Mouse (Mus musculus) CH12.LX (cell line): ENCODE data around the gene Mrpl20. TPM values are rescaled to one million over a fixed set of nuclear protein-coding genes. Genes with fewer than 3 reads are reported as not detected.

Experiments used
- DNase-seq: peaks from one replicate; pipeline ENCODE4 v3.0.0-alpha.2; 2013; ENCODE audit errors: extremely low read depth
- H3K27ac ChIP-seq: 2 replicates; pipeline ENCODE4 v1.5.1; 2012; ENCODE audit warnings: low read depth, mild to moderate bottlenecking, control low read depth, moderate library complexity; ENCODE audit not compliant: insufficient read depth
- H3K27me3 ChIP-seq: replicated peaks from 2 replicates; pipeline ENCODE3; 2012; ENCODE audit warnings: inconsistent platforms
- H3K36me3 ChIP-seq, 2 experiments: replicated peaks in 1 of 2; 2 replicates each; pipeline versions ENCODE3 to v1.6.1; 2012; ENCODE audit warnings: inconsistent platforms in 1 of 2, low read length in 1 of 2, mild to moderate bottlenecking in 1 of 2, mixed read lengths in 1 of 2, moderate library complexity in 1 of 2; ENCODE audit not compliant: control insufficient read depth in 1 of 2, insufficient read depth in 1 of 2
- H3K4me1 ChIP-seq, 2 experiments: 2 replicates each; pipeline ENCODE4 v1.6.1; 2012; ENCODE audit warnings: inconsistent platforms in 1 of 2, moderate library complexity in 1 of 2; ENCODE audit not compliant: insufficient read depth in 2 of 2, control insufficient read depth in 1 of 2
- H3K4me2 ChIP-seq: 2 replicates; pipeline ENCODE4 v1.6.1; 2012; ENCODE audit warnings: low read depth, mild to moderate bottlenecking, control low read depth; ENCODE audit not compliant: poor library complexity, insufficient read depth, severe bottlenecking
- H3K4me3 ChIP-seq, 3 experiments: fragments of 150-350 bp in 1 of 3; sonication (generic) in 1 of 3; replicated peaks in 1 of 3; 2 replicates each; pipeline versions ENCODE3 to v1.5.1; 2011 to 2012; ENCODE audit warnings: low read depth in 2 of 3, low read length in 2 of 3, mild to moderate bottlenecking in 2 of 3, moderate library complexity in 2 of 3, control low read depth in 1 of 3, improper control_type of control experiment in 1 of 3, inconsistent platforms in 1 of 3, mixed read lengths in 1 of 3; ENCODE audit not compliant: poor library complexity in 1 of 3
- H3K79me2 ChIP-seq: replicated peaks from 2 replicates; pipeline ENCODE4 v1.6.1; 2012; ENCODE audit warnings: mild to moderate bottlenecking, moderate library complexity; ENCODE audit not compliant: control insufficient read depth, poor library complexity, insufficient read depth, severe bottlenecking; ENCODE audit errors: extremely low read depth
- H3K9ac ChIP-seq: 2 replicates; pipeline ENCODE4 v1.6.1; 2012; ENCODE audit warnings: low read depth, mild to moderate bottlenecking, control low read depth, moderate library complexity; ENCODE audit not compliant: insufficient read depth
- H3K9me3 ChIP-seq: replicated peaks from 2 replicates; pipeline ENCODE3; 2012; ENCODE audit warnings: low read length, inconsistent platforms, mixed read lengths
- CHD1 ChIP-seq: IDR thresholded peaks from 2 replicates; pipeline ENCODE4 v1.6.1; 2012; ENCODE audit warnings: low read depth, low read length, improper control_type of control experiment, inconsistent platforms
- CTCF ChIP-seq, 2 experiments: IDR thresholded peaks in 1 of 2; conservative IDR thresholded peaks in 1 of 2; 2 replicates each; pipeline ENCODE4 v1.5.1; 2011 to 2012; ENCODE audit warnings: low read depth in 2 of 2, low read length in 2 of 2, improper control_type of control experiment in 1 of 2, inconsistent platforms in 1 of 2, mild to moderate bottlenecking in 1 of 2, moderate library complexity in 1 of 2
- GABPA ChIP-seq: IDR thresholded peaks from 2 replicates; pipeline ENCODE4 v1.6.1; 2012; ENCODE audit warnings: low read depth, low read length, improper control_type of control experiment, inconsistent platforms; ENCODE audit not compliant: insufficient replicate concordance
- MEF2A ChIP-seq: IDR thresholded peaks from 2 replicates; pipeline ENCODE4 v1.6.1; 2014; ENCODE audit warnings: low read depth, mild to moderate bottlenecking, inconsistent platforms, low read length, improper control_type of control experiment, borderline replicate concordance
- MXI1 ChIP-seq: IDR thresholded peaks from 2 replicates; pipeline ENCODE4 v1.6.1; 2011; ENCODE audit warnings: mild to moderate bottlenecking, low read depth, low read length, improper control_type of control experiment
- PAX5 ChIP-seq: IDR thresholded peaks from 2 replicates; pipeline ENCODE4 v1.6.1; 2012; ENCODE audit warnings: low read length, inconsistent platforms, mixed read lengths
- SIN3A ChIP-seq: IDR thresholded peaks from 2 replicates; pipeline ENCODE4 v1.6.1; 2012; ENCODE audit warnings: low read length, improper control_type of control experiment, inconsistent platforms
- SMC3 ChIP-seq: IDR thresholded peaks from 2 replicates; pipeline ENCODE4 v1.6.1; 2011; ENCODE audit warnings: low read depth, low read length, improper control_type of control experiment
- TCF12 ChIP-seq: IDR thresholded peaks from 2 replicates; pipeline ENCODE4 v1.6.1; 2014; ENCODE audit warnings: low read depth, mild to moderate bottlenecking, inconsistent platforms, low read length, improper control_type of control experiment
- USF1 ChIP-seq: IDR thresholded peaks from 2 replicates; pipeline ENCODE4 v1.6.1; 2014; ENCODE audit warnings: low read depth, mild to moderate bottlenecking, inconsistent platforms, low read length, improper control_type of control experiment
- dilution Hi-C: fragments of 300-500 bp; cut with MboI; formaldehyde crosslinking; loops from 2 replicates; pipeline ENCODE4 v1.14.3; 2020; ENCODE audit warnings: low sequenced_read_pairs; ENCODE audit not compliant: extremely low pct_unique_long_range_greater_than_20kb, extremely low pct_ligation_motif_present
- in situ Hi-C: fragments of 300-500 bp; cut with MboI; formaldehyde crosslinking; loops from 3 replicates; pipeline ENCODE4 v1.14.3; 2019; ENCODE audit warnings: low sequenced_read_pairs, low pct_ligation_motif_present, low pct_unique_long_range_greater_than_20kb, mixed read lengths
- polyA plus RNA-seq: library from polyadenylated mRNA; unstranded; fragments of >175 nt; gene quantifications from 2 replicates; pipeline ENCODE4 v1.2.1, GENCODE M21; 2012; ENCODE audit warnings: low read depth; ENCODE audit not compliant: insufficient read length
- total RNA-seq, 2 experiments: library from RNA; depleted of rRNA; stranded (reverse); fragments of 300-350 nt in 1 of 2; fragments of >200 nt in 1 of 2; gene quantifications; 2 replicates each; pipeline ENCODE4 v1.2.3; 2012 to 2014

The Mrpl20 gene
- total and polyA plus RNA-seq, 3 experiments: 146 to 230 (median 193) TPM

DNA sequence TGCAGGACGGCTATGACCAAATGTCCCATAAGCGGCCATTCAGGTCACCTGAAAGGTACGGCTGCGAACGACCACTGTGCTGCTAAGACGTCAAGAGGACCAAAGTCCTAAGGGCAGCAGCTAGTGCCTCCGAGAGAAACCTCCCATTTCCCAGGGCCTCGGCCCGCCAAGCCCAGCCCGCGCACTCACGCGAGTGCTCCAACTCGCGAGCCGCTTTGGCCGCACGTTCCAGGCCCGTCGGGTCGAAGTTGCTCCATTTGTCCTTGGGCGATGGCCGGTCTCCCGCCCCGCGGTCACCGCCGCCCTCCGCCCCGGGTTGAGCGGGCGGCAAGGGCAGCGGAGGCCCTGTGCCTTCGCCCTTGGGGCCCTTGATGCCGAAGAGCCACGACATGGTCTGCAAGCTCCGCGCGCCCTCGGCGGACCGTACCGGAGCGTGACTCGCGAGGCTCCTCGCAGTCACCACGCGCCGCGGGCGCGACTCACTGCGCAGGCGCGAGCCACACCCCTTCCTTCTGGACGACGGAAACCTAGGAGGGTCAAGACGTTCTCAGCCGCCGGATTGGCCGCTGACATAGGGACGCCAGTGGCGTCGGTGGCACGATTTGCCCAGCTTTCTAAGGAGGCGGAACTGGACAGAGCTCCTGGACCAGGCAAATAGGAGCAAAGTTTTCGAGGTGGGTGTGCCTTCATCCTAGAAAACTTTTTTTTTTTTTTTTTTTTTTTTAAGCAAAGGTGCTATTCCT is 41.9 kb upstream of the Mrpl20 start, which contains the start of gene Atad3a (continued):
- TF ChIP-seq CTCF (conservative IDR thresholded peaks at IDR 0.05 in 1 of 2, IDR thresholded peaks at IDR 0.05 in 1 of 2; ENCODE audit: low read depth in 2 of 2, low read length in 2 of 2) (no peak), TCF12 (peak; percentile 74), GABPA (no peak), MXI1 (peak; percentile 98), SIN3A (0 out of 2 replicates have a peak, but pooled peaks have one; percentile 45), CHD1 (no peak)

DNA sequence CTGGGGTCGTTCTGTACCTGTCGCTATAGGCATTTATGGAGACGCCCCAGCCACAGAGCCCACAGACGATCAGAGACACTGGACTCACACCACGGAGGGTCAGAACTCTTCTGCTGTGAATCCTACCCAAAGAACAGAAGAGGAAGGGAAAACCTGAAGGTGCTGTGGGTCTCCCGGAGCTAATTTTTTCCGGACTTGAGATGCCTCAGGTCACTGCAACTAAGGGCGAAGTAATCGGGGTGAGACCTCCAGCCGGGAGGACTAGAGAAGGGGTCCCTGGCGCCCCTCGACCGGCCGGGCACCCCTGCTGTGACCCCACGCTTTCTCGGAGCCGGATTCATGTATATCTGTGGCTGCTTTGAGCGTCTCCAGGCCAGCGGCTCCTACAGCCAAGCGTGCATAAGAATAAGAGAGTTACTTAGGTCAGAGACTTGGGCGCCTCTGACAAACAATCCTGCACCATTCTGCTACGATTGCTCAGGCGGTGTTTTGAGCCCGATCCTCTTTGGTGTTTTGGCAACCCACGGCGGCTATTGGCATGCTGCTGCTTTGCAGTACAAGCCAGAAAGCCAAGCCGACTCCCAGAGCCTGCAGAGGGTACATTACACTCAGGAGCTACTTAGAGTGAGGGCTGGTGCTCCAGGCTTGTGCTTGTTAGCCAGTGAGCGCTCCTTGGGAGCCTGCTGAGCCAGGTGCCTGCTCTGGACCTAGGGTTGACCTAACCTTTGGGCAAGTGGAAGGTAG is 41.1 kb upstream of the Mrpl20 start:
- peak overlapping the region; percentile 62 to 98 (median 66) for H3K4me3 ChIP-seq
- peaks cover 40% of the 10 kb centered on the region for H3K79me2 ChIP-seq
- no peaks in the 10 kb centered on the region for H3K27me3 ChIP-seq
- H3K36me3 ChIP-seq: peaks cover 15 to 28% of the 10 kb centered on the region in 2 experiments
- peak overlapping the region; percentile 74 for H3K4me2 ChIP-seq
- peaks cover 14 to 24% of the 10 kb centered on the region in 2 experiments for H3K4me1 ChIP-seq
- dilution Hi-C loops: no loop called here
- no peak overlapping the region for H3K27ac ChIP-seq
- H3K9ac ChIP-seq: peak overlapping the region; percentile 65
- H3K9me3 ChIP-seq: no peaks in the 10 kb centered on the region
- no peak for DNase-seq
- in situ Hi-C loops: no loop called here
- no peak for TF ChIP-seq MEF2A

DNA sequence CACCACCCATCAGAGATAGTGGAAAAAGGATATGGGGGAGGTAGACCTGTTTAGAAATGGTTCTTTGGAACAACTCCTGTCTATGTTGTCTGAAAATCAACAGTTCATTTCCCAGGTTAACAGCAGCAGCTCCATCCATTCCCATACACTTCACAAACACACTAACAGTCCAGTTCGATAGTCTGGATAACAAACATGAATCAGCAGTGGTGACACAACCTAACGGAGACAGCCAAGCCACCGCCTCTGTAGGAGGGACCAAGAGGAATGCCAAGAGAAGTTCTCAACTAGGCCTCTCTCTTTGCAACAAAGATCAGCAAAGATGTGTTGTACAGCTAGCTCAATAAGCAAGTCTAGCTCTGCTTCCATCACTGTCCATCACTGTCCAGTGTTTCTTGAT is 40.3 kb upstream of the Mrpl20 start:
- peaks cover 14 to 24% of the 10 kb centered on the region in 2 experiments for H3K4me1 ChIP-seq
- DNase-seq: no peak

More for the DNA sequence above, 40.3 kb upstream of the Mrpl20 start:
- Histone ChIP-seq H3K36me3 (peaks cover 8 to 20% of the 10 kb centered on the region in 2 experiments), H3K4me2 (no peak overlapping the region), H3K9me3 (no peaks in the 10 kb centered on the region), H3K4me3 (no peak overlapping the region), H3K27ac (no peak overlapping the region), H3K79me2 (peaks cover 32% of the 10 kb centered on the region), H3K9ac (no peak overlapping the region), H3K27me3 (no peaks in the 10 kb centered on the region)
- in situ Hi-C loops: no loop called here
- dilution Hi-C loops: no loop called here
- no peak for TF ChIP-seq SMC3
- no peak for TF ChIP-seq USF1
- TF ChIP-seq PAX5: no peak
- TF ChIP-seq MEF2A: no peak
